Mouse (Mus musculus): ENCODE data around the gene Myo9a. TPM values are rescaled to one million over a fixed set of nuclear protein-coding genes. Genes with fewer than 3 reads are reported as not detected.

Myo9a gene
- polyA plus RNA-seq (2014; fragmentation: Nextera tagmentation; extraction: Ambion mirVana): 11.4 and 13.8 TPM in 2 replicates

DNA sequence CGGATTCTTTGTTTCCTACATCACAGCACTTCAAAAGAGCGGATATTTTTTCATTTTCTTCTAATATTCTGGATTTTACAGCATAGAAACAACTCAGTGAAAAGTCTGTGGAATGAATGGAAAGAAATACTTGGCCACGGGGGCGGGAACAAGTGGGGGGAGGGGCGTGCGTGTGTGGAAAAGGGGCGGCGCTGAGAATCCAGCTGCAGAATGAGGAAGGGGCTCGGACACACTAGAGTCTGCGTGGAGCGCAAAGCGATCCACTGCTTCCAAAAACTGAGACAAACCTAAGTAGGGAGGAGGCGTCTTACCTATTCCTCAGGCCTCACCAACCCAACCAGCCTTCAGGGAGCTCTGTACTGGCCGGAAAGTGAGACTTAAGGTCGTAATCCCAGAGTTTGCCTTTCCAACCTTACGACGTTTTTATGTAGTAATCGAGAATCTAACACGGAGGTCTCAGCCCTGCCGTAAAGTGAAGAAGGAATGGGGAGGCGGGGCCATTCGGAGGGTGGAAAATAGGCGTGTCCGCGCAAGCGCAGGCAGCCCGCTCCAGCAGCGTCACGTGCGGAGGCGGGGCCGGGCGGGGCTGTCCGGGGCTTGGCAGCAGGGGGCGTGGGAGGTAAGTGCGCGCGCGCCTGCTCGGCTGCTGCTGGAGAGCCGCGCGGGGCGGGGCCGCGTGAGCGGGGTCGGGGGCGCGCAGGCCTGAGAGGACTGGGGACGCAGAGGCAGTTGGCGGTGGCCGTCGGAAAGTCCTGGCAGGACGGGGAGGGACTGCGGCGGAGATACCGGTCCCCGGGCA is at the start of gene Myo9a, which contains the start of gene Senp8:
TSS of gene Myo9a (plus strand) at position 630 of the 799 bp plus-strand sequence.
TSS of gene Senp8 (minus strand) at position 444 of the 799 bp plus-strand sequence.
- under 1% methylated on average over 59 of the region's 59 CpGs for WGBS (ENCODE audit: insufficient replicate concordance)

GRCm38 (mm10) chr9:59701094-59701493 is 49.6 kb upstream of the Myo9a start:
- H3K9ac ChIP-seq (ENCODE audit: low read depth, low read length): no peak overlapping the region
- WGBS (ENCODE audit: insufficient replicate concordance): 77% methylated on average over 7 of the region's 7 CpGs
- no peak overlapping the region for H3K4me2 ChIP-seq
- H3K9me3 ChIP-seq (replicated peaks; ENCODE audit: control insufficient read depth, low read length): no peaks in the 10 kb centered on the region
- H3K27ac ChIP-seq (ENCODE audit: low read depth, low read length): no peak overlapping the region
- no peaks in the 10 kb centered on the region; the same call in 1 of the 2 replicates for H3K4me1 ChIP-seq (ENCODE audit: control insufficient read depth, insufficient read depth, low read length)
- 0 out of 2 replicates have a peak, but pooled peaks cover 2% of the 10 kb centered on the region for H3K27me3 ChIP-seq (ENCODE audit: control insufficient read depth, insufficient read depth, low read length)
- H3K36me3 ChIP-seq (ENCODE audit: control insufficient read depth, insufficient read depth, low read length): no peaks in the 10 kb centered on the region
- ATAC-seq (replicated peaks; ENCODE audit: insufficient number of reproducible peaks, low FRiP score, low TSS enrichment): no peak
- H3K4me3 ChIP-seq (ENCODE audit: low read depth, low read length): no peak overlapping the region

More for the DNA sequence above, at the start of gene Myo9a, which contains the start of gene Senp8:
- Histone ChIP-seq H3K36me3 (ENCODE audit: control insufficient read depth, insufficient read depth, low read length) (no peaks in the 10 kb centered on the region), H3K9me3 (replicated peaks; ENCODE audit: control insufficient read depth, low read length) (no peaks in the 10 kb centered on the region), H3K27ac (ENCODE audit: low read depth, low read length) (peak within 1 kb of the TSS; percentile 93), H3K4me3 (ENCODE audit: low read depth, low read length) (peak within 1 kb of the TSS; percentile 85), H3K4me2 (peak within 1 kb of the TSS; percentile 88), H3K27me3 (ENCODE audit: control insufficient read depth, insufficient read depth, low read length) (no peaks in the 10 kb centered on the region), H3K9ac (ENCODE audit: low read depth, low read length) (peak within 1 kb of the TSS; percentile 87), H3K4me1 (ENCODE audit: control insufficient read depth, insufficient read depth, low read length) (peaks cover 9% of the 10 kb centered on the region)
- ATAC-seq (replicated peaks; ENCODE audit: insufficient number of reproducible peaks, low FRiP score, low TSS enrichment): peak; percentile 97

DNA sequence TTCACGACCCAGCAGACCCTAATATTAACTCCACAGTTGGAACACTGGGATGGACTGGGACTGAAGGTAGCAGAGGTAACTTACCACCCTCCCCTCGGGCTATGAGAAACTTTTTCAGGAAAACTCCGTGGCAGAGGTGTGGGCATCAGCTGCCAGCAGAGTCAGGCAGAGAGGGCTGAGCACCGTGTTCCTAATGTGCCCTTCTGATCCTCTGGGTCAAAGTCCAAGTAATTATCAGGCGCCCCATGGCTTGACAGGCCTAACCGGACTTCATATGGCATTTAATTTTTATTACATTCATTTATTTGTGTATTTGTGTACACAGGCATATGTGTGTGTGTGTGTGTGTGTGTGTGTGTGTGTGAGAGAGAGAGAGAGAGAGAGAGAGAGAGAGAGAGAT is 47.6 kb upstream of the Myo9a start:
- 71% methylated on average over 6 of the region's 6 CpGs for WGBS (ENCODE audit: insufficient replicate concordance)
- Histone ChIP-seq H3K4me2 (no peak overlapping the region), H3K4me1 (ENCODE audit: control insufficient read depth, insufficient read depth, low read length) (peaks cover 3% of the 10 kb centered on the region; the same call in 1 of the 2 replicates), H3K9ac (ENCODE audit: low read depth, low read length) (no peak overlapping the region), H3K4me3 (ENCODE audit: low read depth, low read length) (no peak overlapping the region), H3K27ac (ENCODE audit: low read depth, low read length) (no peak overlapping the region), H3K36me3 (ENCODE audit: control insufficient read depth, insufficient read depth, low read length) (no peaks in the 10 kb centered on the region), H3K9me3 (replicated peaks; ENCODE audit: control insufficient read depth, low read length) (no peaks in the 10 kb centered on the region), H3K27me3 (ENCODE audit: control insufficient read depth, insufficient read depth, low read length) (0 out of 2 replicates have a peak, but pooled peaks cover 2% of the 10 kb centered on the region)
- no peak for ATAC-seq (replicated peaks; ENCODE audit: insufficient number of reproducible peaks, low FRiP score, low TSS enrichment)

DNA sequence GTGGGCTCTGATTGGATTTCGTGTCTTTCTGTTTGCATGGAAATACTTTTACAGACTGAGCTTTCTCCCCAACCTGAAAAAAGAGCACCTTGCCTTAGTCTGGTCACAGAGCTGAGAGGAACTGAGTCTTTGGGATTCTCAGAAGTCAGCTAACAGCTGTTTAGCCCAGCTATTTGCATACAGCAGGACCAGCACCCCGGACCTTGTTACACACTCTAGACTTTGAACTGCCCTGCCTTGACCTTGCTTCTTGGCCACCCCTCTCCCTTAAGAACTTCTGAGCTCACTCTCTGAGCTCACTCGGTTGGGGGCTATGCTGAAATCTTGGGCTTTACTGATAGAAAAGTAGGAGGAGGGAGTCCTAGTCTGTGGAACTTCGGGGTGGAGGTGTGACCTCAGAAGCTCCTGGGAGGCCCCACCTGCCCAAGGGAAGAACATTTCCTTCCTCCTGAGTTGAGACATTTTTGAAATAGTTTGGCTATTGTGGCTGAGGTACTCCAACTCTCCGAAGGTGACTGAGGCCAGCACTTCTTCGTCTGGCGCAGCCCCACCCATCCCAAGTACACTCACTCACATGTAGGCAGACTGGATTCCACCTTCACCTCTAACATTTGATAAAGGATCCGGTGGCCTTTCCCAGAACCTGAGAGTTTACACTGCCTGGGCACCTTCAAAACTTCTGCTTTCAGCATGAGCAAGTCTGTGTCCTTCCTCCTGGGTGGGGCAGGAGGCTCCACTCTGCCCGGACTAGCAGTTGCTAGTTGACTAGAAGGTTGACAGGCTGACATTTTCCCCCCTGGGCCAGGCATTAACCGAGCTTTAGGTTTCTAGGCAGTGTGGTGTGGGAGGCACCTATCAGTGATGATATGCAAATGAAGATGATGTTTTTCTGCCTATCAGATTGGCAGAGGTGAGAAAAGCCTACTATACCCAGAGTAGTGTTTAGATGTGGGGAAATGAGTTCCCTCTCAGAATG is 43.6 kb upstream of the Myo9a start:
- Histone ChIP-seq H3K27ac (ENCODE audit: low read depth, low read length) (no peak overlapping the region), H3K4me2 (no peak overlapping the region), H3K27me3 (ENCODE audit: control insufficient read depth, insufficient read depth, low read length) (no peaks in the 10 kb centered on the region), H3K4me1 (ENCODE audit: control insufficient read depth, insufficient read depth, low read length) (0 out of 2 replicates have a peak, but pooled peaks cover 3% of the 10 kb centered on the region), H3K36me3 (ENCODE audit: control insufficient read depth, insufficient read depth, low read length) (no peaks in the 10 kb centered on the region), H3K4me3 (ENCODE audit: low read depth, low read length) (no peak overlapping the region), H3K9me3 (replicated peaks; ENCODE audit: control insufficient read depth, low read length) (no peaks in the 10 kb centered on the region), H3K9ac (ENCODE audit: low read depth, low read length) (no peak overlapping the region)
- 46% methylated on average over 10 of the region's 10 CpGs for WGBS (ENCODE audit: insufficient replicate concordance)
- ATAC-seq (replicated peaks; ENCODE audit: insufficient number of reproducible peaks, low FRiP score, low TSS enrichment): no peak

GRCm38 (mm10) chr9:59709225-59709624 is 41.5 kb upstream of the Myo9a start:
- H3K9me3 ChIP-seq (replicated peaks; ENCODE audit: control insufficient read depth, low read length): no peaks in the 10 kb centered on the region
- no peak overlapping the region for H3K4me3 ChIP-seq (ENCODE audit: low read depth, low read length)
- no peak for ATAC-seq (replicated peaks; ENCODE audit: insufficient number of reproducible peaks, low FRiP score, low TSS enrichment)
- H3K36me3 ChIP-seq (ENCODE audit: control insufficient read depth, insufficient read depth, low read length): no peaks in the 10 kb centered on the region
- no peak overlapping the region for H3K27ac ChIP-seq (ENCODE audit: low read depth, low read length)
- H3K4me2 ChIP-seq: no peak overlapping the region
- 0 out of 2 replicates have a peak, but pooled peaks cover 3% of the 10 kb centered on the region for H3K4me1 ChIP-seq (ENCODE audit: control insufficient read depth, insufficient read depth, low read length)
- WGBS (ENCODE audit: insufficient replicate concordance): 70% methylated on average over 3 of the region's 3 CpGs
- H3K27me3 ChIP-seq (ENCODE audit: control insufficient read depth, insufficient read depth, low read length): no peaks in the 10 kb centered on the region
- H3K9ac ChIP-seq (ENCODE audit: low read depth, low read length): no peak overlapping the region

DNA sequence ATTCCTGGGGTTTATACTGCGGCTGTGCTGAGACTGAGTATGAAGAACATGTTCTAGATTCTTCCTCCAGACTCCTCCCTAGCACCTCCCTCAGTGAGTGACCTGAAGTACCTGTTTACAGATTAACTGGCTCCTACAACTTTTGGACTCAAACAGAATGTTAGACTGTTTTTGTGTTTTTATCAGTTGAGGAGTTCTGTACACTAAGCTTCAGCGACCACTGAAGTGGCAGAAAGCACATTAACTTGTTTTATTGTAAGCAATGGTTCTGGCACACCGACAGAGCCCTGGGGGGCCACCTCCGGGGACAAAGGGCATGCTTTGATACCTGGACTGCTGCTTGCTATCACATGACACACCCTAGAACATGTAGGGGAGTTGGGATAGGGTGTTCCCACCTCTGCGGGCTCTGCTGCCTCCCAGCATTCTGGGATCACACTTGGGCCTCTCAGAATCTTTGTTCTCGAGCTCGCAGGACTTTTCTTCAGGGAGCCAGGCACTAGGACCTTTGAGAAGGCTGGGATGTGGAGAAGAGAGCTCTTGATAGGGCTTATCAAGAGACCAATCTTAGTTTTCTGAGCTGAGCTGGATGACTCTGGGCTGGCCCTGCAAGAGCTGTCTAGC is 34.3 kb upstream of the Myo9a start:
- Histone ChIP-seq H3K27ac (ENCODE audit: low read depth, low read length) (no peak overlapping the region), H3K36me3 (ENCODE audit: control insufficient read depth, insufficient read depth, low read length) (no peaks in the 10 kb centered on the region), H3K4me2 (no peak overlapping the region), H3K4me3 (ENCODE audit: low read depth, low read length) (no peak overlapping the region), H3K27me3 (ENCODE audit: control insufficient read depth, insufficient read depth, low read length) (no peaks in the 10 kb centered on the region), H3K9ac (ENCODE audit: low read depth, low read length) (no peak overlapping the region), H3K9me3 (replicated peaks; ENCODE audit: control insufficient read depth, low read length) (no peaks in the 10 kb centered on the region), H3K4me1 (ENCODE audit: control insufficient read depth, insufficient read depth, low read length) (no peaks in the 10 kb centered on the region)
- no peak for ATAC-seq (replicated peaks; ENCODE audit: insufficient number of reproducible peaks, low FRiP score, low TSS enrichment)
- 72% methylated on average over 7 of the region's 7 CpGs for WGBS (ENCODE audit: insufficient replicate concordance)

GRCm38 (mm10) chr9:59718237-59718636 is 32.5 kb upstream of the Myo9a start:
- Histone ChIP-seq H3K4me2 (no peak overlapping the region), H3K9me3 (replicated peaks; ENCODE audit: control insufficient read depth, low read length) (no peaks in the 10 kb centered on the region), H3K36me3 (ENCODE audit: control insufficient read depth, insufficient read depth, low read length) (no peaks in the 10 kb centered on the region), H3K27me3 (ENCODE audit: control insufficient read depth, insufficient read depth, low read length) (no peaks in the 10 kb centered on the region), H3K4me3 (ENCODE audit: low read depth, low read length) (no peak overlapping the region), H3K27ac (ENCODE audit: low read depth, low read length) (no peak overlapping the region), H3K9ac (ENCODE audit: low read depth, low read length) (no peak overlapping the region), H3K4me1 (ENCODE audit: control insufficient read depth, insufficient read depth, low read length) (peaks cover 1% of the 10 kb centered on the region)
- no peak for ATAC-seq (replicated peaks; ENCODE audit: insufficient number of reproducible peaks, low FRiP score, low TSS enrichment)
- WGBS (ENCODE audit: insufficient replicate concordance): 78% methylated on average over 4 of the region's 4 CpGs

DNA sequence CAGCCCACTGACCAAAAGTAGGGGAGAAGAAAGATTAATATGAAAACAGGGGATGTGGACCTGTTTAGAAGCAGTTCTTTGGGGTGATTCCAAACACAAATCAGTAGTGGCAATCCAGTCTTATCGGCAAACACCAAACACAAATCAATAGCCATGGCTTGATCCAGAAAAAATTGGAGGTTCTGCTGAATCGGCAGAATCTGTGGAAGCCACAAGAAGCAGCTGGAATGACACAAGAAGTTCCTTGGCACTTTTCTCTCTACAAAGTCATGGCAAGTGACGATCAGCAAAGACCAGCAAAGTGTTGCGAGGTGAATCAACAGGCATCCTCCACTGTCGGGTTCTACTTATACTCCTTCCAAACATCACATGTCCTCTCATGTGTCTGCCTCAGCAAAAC is 29.6 kb upstream of the Myo9a start:
- Histone ChIP-seq H3K9ac (ENCODE audit: low read depth, low read length) (no peak overlapping the region), H3K4me3 (ENCODE audit: low read depth, low read length) (no peak overlapping the region), H3K27ac (ENCODE audit: low read depth, low read length) (no peak overlapping the region), H3K27me3 (ENCODE audit: control insufficient read depth, insufficient read depth, low read length) (no peaks in the 10 kb centered on the region), H3K36me3 (ENCODE audit: control insufficient read depth, insufficient read depth, low read length) (no peaks in the 10 kb centered on the region), H3K4me2 (no peak overlapping the region), H3K4me1 (ENCODE audit: control insufficient read depth, insufficient read depth, low read length) (peaks cover 10% of the 10 kb centered on the region), H3K9me3 (replicated peaks; ENCODE audit: control insufficient read depth, low read length) (no peaks in the 10 kb centered on the region)
- ATAC-seq (replicated peaks; ENCODE audit: insufficient number of reproducible peaks, low FRiP score, low TSS enrichment): no peak
- 74% methylated on average over 5 of the region's 5 CpGs for WGBS (ENCODE audit: insufficient replicate concordance)

Data from heart, embryonic 11.5 days (tissue).